In genomic region chr7:79140897-79141296, GRCm38 (mm10) we compare ENCODE assay signal across 8 mouse cellular contexts. TPM values are rescaled to one million over a fixed set of nuclear protein-coding genes. Genes with fewer than 3 reads are reported as not detected.
DNase-seq lines count a peak whose midpoint lies in the region; ATAC-seq and TF ChIP-seq lines count a peak whose summit lies in the region.

No protein-coding gene starts in this region.

- no peak overlapping the region for H3K4me2 ChIP-seq in neural tube, embryonic 15.5 days
- no peak overlapping the region for H3K4me2 ChIP-seq in liver, embryonic 11.5 days

- no peak overlapping the region for H3K9ac ChIP-seq in neural tube, embryonic 15.5 days (replicated peaks)
- no peak overlapping the region for H3K9ac ChIP-seq in liver, embryonic 11.5 days (ENCODE audit: low read depth, low read length)

- H3K9me3 ChIP-seq in neural tube, embryonic 15.5 days (replicated peaks), result no peaks in the 10 kb centered on the region
- no peaks in the 10 kb centered on the region for H3K9me3 ChIP-seq in liver, embryonic 11.5 days (ENCODE audit: control insufficient read depth, low read length)

- TF ChIP-seq POLR2A in thymus, adult 2 months (IDR thresholded peaks at IDR 0.05; ENCODE audit: control insufficient read depth, extremely low read depth, insufficient read depth, low read length, poor library complexity), result no peak

- H3K27ac ChIP-seq in neural tube, embryonic 15.5 days (replicated peaks), result no peak overlapping the region
- no peak overlapping the region for H3K27ac ChIP-seq in liver, embryonic 11.5 days (ENCODE audit: low read depth, low read length)
- no peak overlapping the region for H3K27ac ChIP-seq in thymus, adult 2 months (ENCODE audit: control insufficient read depth, insufficient read depth, low read length)

- WGBS in neural tube, embryonic 15.5 days, result 35% methylated on average over 8 of the region's 8 CpGs
- 39% methylated on average over 8 of the region's 8 CpGs for WGBS in liver, embryonic 11.5 days
- WGBS in thymus, adult 2 months, result 55% methylated on average over 8 of the region's 8 CpGs

- H3K27me3 ChIP-seq in neural tube, embryonic 15.5 days (replicated peaks), result no peaks in the 10 kb centered on the region
- no peaks in the 10 kb centered on the region for H3K27me3 ChIP-seq in liver, embryonic 11.5 days (replicated peaks; ENCODE audit: control insufficient read depth, insufficient read depth, low read length)
- H3K27me3 ChIP-seq in thymus, adult 2 months (ENCODE audit: control insufficient read depth, insufficient read depth, low read length), result no peaks in the 10 kb centered on the region

- H3K4me3 ChIP-seq in neural tube, embryonic 15.5 days (replicated peaks), result no peak overlapping the region
- H3K4me3 ChIP-seq in liver, embryonic 11.5 days (ENCODE audit: low read depth, low read length), result no peak overlapping the region
- H3K4me3 ChIP-seq in thymus, adult 2 months (ENCODE audit: control insufficient read depth, insufficient read depth, low read length), result no peak overlapping the region

- H3K4me1 ChIP-seq in neural tube, embryonic 15.5 days, result no peaks in the 10 kb centered on the region; the same call in 1 of the 2 replicates
- no peaks in the 10 kb centered on the region for H3K4me1 ChIP-seq in liver, embryonic 11.5 days (replicated peaks; ENCODE audit: control insufficient read depth, insufficient read depth, low read length)
- H3K4me1 ChIP-seq in thymus, adult 2 months (replicated peaks; ENCODE audit: control insufficient read depth, insufficient read depth, low read length), result no peaks in the 10 kb centered on the region

- TF ChIP-seq CTCF in thymus, adult 2 months (IDR thresholded peaks at IDR 0.05; ENCODE audit: borderline replicate concordance, control insufficient read depth, extremely low read depth, insufficient read depth, low read length, poor library complexity), result peak; percentile 94

- DNase-seq in neural tube, embryonic 10.5 days (ENCODE audit: extremely low spot score, low spot score), result peak; percentile 87
- peak; percentile 93 to 95 for DNase-seq in cerebellum, postnatal 10 days
- peak; percentile 75 to 80 for DNase-seq in frontal cortex, postnatal 25 days (ENCODE audit: low spot score in 2 of 2)
- DNase-seq in kidney, adult 9 months, result peak; percentile 82
- DNase-seq in liver, embryonic 11.5 days (ENCODE audit: low spot score), result peak; percentile 83
- peak; percentile 47 for DNase-seq in ovary, adult 18-20 months (ENCODE audit: low spot score)
- DNase-seq in thymus, adult 2 months, result peak; percentile 69

- no peak for ATAC-seq in neural tube, embryonic 15.5 days (ENCODE audit: low FRiP score)
- ATAC-seq in liver, embryonic 11.5 days (replicated peaks; ENCODE audit: low FRiP score), result no peak

- no peaks in the 10 kb centered on the region for H3K36me3 ChIP-seq in neural tube, embryonic 15.5 days
- peaks cover 9% of the 10 kb centered on the region; the same call in 1 of the 2 replicates for H3K36me3 ChIP-seq in liver, embryonic 11.5 days (ENCODE audit: control insufficient read depth, insufficient read depth, low read length)
- H3K36me3 ChIP-seq in thymus, adult 2 months (ENCODE audit: control insufficient read depth, insufficient read depth, low read length), result no peaks in the 10 kb centered on the region

RNA-seq across cellular contexts. Expression of gene Mfge8, which starts 8.0 kb away (rescaled TPM):
- polyA plus RNA-seq in neural tube, embryonic 15.5 days (2015; fragmentation: Nextera tagmentation; extraction: Ambion mirVana), result 132 and 151 TPM in 2 replicates
- 84.9 and 92.0 TPM in 2 replicates for polyA plus RNA-seq in liver, embryonic 11.5 days (2014; fragmentation: Nextera tagmentation; extraction: Ambion mirVana)
- polyA plus RNA-seq in thymus, adult 2 months (2012; rRNA removed), result 144 and 150 TPM in 2 replicates

RNA-seq across cellular contexts. Expression of gene Hapln3, which starts 10.1 kb away (rescaled TPM):
- 2.5 and 2.8 TPM in 2 replicates for polyA plus RNA-seq in neural tube, embryonic 15.5 days (2015; fragmentation: Nextera tagmentation; extraction: Ambion mirVana)
- 0.73 and 0.95 TPM in 2 replicates for polyA plus RNA-seq in liver, embryonic 11.5 days (2014; fragmentation: Nextera tagmentation; extraction: Ambion mirVana)
- polyA plus RNA-seq in thymus, adult 2 months (2012; rRNA removed), result 0.37 and 0.43 TPM in 2 replicates
